Mouse (Mus musculus) cerebral cortex, adult 2 months (tissue): ENCODE results near the gene Hook2.

Source experiments
- WGBS: fragments of 180-500 bp; shearing (Covaris S2); methylation state at CpG from one replicate; pipeline ENCODE4 v1.1.7; 2018; 5-methylcytosine and 5-hydroxymethylcytosine counted together

The Hook2 gene

GRCm38 (mm10) chr8:85029271-85029670, 38.9 kb downstream of the Hook2 start:
- 84% methylated on average over 14 of the region's 14 CpGs for WGBS

GRCm38 (mm10) chr8:85032622-85033311, 42.4 kb downstream of the Hook2 start:
- 78% methylated on average over 4 of the region's 4 CpGs for WGBS

- 75% methylated on average over 1 of the region's 1 CpGs for WGBS
These were observed 43.5 kb downstream of the Hook2 start for GRCm38 (mm10) chr8:85033867-85034266.

GRCm38 (mm10) chr8:85034764-85035163, 44.4 kb downstream of the Hook2 start:
- WGBS = 2% methylated on average over 13 of the region's 13 CpGs

GRCm38 (mm10) chr8:85035165-85035727, 44.8 kb downstream of the Hook2 start:
- WGBS = 6% methylated on average over 12 of the region's 12 CpGs

GRCm38 (mm10) chr8:85035728-85036310, 45.4 kb downstream of the Hook2 start:
- WGBS = under 1% methylated on average over 15 of the region's 15 CpGs

- under 1% methylated on average over 9 of the region's 9 CpGs for WGBS
These were observed 45.9 kb downstream of the Hook2 start for GRCm38 (mm10) chr8:85036381-85036717.

- WGBS = under 1% methylated on average over 59 of the region's 59 CpGs
These were observed 46.4 kb downstream of the Hook2 start, which contains the start of gene Tnpo2 for GRCm38 (mm10) chr8:85036718-85037365. Gene Tnpo2, plus strand, starts transcription at chr8:85036915.

GRCm38 (mm10) chr8:85037366-85037680, 46.9 kb downstream of the Hook2 start:
- WGBS = 2% methylated on average over 14 of the region's 14 CpGs

- under 1% methylated on average over 57 of the region's 57 CpGs for WGBS
These were observed 47.5 kb downstream of the Hook2 start for GRCm38 (mm10) chr8:85037681-85038531.

GRCm38 (mm10) chr8:85043619-85044018, 53.2 kb downstream of the Hook2 start:
- 93% methylated on average over 6 of the region's 6 CpGs for WGBS
